Mouse (Mus musculus): Measurements from ENCODE around the gene Lck. TPM values are rescaled to one million over a fixed set of nuclear protein-coding genes. Genes with fewer than 3 reads are reported as not detected.

Gene Lck
- polyA plus RNA-seq, 2 experiments, result 6.3 to 9.9 TPM

- ATAC-seq (ENCODE audit: low FRiP score, low read depth) (no peak), DNase-seq (ENCODE audit: low spot score) (no peak)
- H3K9me3 ChIP-seq (ENCODE audit: control insufficient read depth, low read length), result no peaks in the 10 kb centered on the region
- 60% methylated on average over 9 of the region's 10 CpGs for WGBS
- H3K27me3 ChIP-seq (ENCODE audit: control insufficient read depth, insufficient read depth, low read length), result no peaks in the 10 kb centered on the region
- no peak for TF ChIP-seq POLR2A (IDR thresholded peaks at IDR 0.05; ENCODE audit: borderline replicate concordance, extremely low read depth, insufficient read depth, insufficient read length)
- no peak overlapping the region for H3K27ac ChIP-seq (replicated peaks; ENCODE audit: low read depth, low read length)
- H3K4me2 ChIP-seq (replicated peaks; ENCODE audit: low read depth, low read length, severe bottlenecking), result no peak overlapping the region
- H3K36me3 ChIP-seq (ENCODE audit: control insufficient read depth, insufficient read depth, low read length), result no peaks in the 10 kb centered on the region
- no peak overlapping the region for H3K4me3 ChIP-seq (replicated peaks; ENCODE audit: low read length)
- no peak overlapping the region for H3K9ac ChIP-seq (ENCODE audit: low read depth, low read length, severe bottlenecking)
- H3K4me1 ChIP-seq (ENCODE audit: control insufficient read depth, insufficient read depth, low read length), result peaks cover 4% of the 10 kb centered on the region; the same call in 1 of the 2 replicates
Measured at GRCm38 (mm10) chr4:129507434-129508236, 65.8 kb downstream of the Lck start.

- H3K9ac ChIP-seq (ENCODE audit: low read depth, low read length, severe bottlenecking), result no peak overlapping the region
- no peak overlapping the region for H3K27ac ChIP-seq (replicated peaks; ENCODE audit: low read depth, low read length)
- no peak overlapping the region for H3K4me2 ChIP-seq (replicated peaks; ENCODE audit: low read depth, low read length, severe bottlenecking)
- no peaks in the 10 kb centered on the region for H3K9me3 ChIP-seq (ENCODE audit: control insufficient read depth, low read length)
- H3K27me3 ChIP-seq (ENCODE audit: control insufficient read depth, insufficient read depth, low read length), result no peaks in the 10 kb centered on the region
- DNase-seq (ENCODE audit: low spot score) (no peak), ATAC-seq (ENCODE audit: low FRiP score, low read depth) (no peak)
- H3K4me1 ChIP-seq (ENCODE audit: control insufficient read depth, insufficient read depth, low read length), result no peaks in the 10 kb centered on the region; the same call in 1 of the 2 replicates
- no peak overlapping the region for H3K4me3 ChIP-seq (replicated peaks; ENCODE audit: low read length)
- H3K36me3 ChIP-seq (ENCODE audit: control insufficient read depth, insufficient read depth, low read length), result no peaks in the 10 kb centered on the region
- TF ChIP-seq POLR2A (IDR thresholded peaks at IDR 0.05; ENCODE audit: borderline replicate concordance, extremely low read depth, insufficient read depth, insufficient read length), result no peak
- 85% methylated on average over 3 of the region's 3 CpGs for WGBS
Measured at GRCm38 (mm10) chr4:129505511-129505910, 67.9 kb downstream of the Lck start.

- H3K36me3 ChIP-seq (ENCODE audit: control insufficient read depth, insufficient read depth, low read length), result no peaks in the 10 kb centered on the region
- H3K4me1 ChIP-seq (ENCODE audit: control insufficient read depth, insufficient read depth, low read length), result no peaks in the 10 kb centered on the region; the same call in 1 of the 2 replicates
- H3K27me3 ChIP-seq (ENCODE audit: control insufficient read depth, insufficient read depth, low read length), result no peaks in the 10 kb centered on the region
- WGBS, result 65% methylated on average over 11 of the region's 11 CpGs
- no peaks in the 10 kb centered on the region for H3K9me3 ChIP-seq (ENCODE audit: control insufficient read depth, low read length)
- no peak overlapping the region for H3K9ac ChIP-seq (ENCODE audit: low read depth, low read length, severe bottlenecking)
- no peak overlapping the region for H3K4me3 ChIP-seq (replicated peaks; ENCODE audit: low read length)
- no peak overlapping the region for H3K27ac ChIP-seq (replicated peaks; ENCODE audit: low read depth, low read length)
- no peak overlapping the region for H3K4me2 ChIP-seq (replicated peaks; ENCODE audit: low read depth, low read length, severe bottlenecking)
- ATAC-seq (ENCODE audit: low FRiP score, low read depth) (no peak), DNase-seq (ENCODE audit: low spot score) (no peak)
- TF ChIP-seq POLR2A (IDR thresholded peaks at IDR 0.05; ENCODE audit: borderline replicate concordance, extremely low read depth, insufficient read depth, insufficient read length), result no peak
Measured at GRCm38 (mm10) chr4:129502901-129503444, 70.5 kb downstream of the Lck start.

GRCm38 (mm10) chr4:129502327-129502888 lies 71.0 kb downstream of the Lck start:
- no peak for DNase-seq (ENCODE audit: low spot score)

More at GRCm38 (mm10) chr4:129502327-129502888, 71.0 kb downstream of the Lck start:
- Histone ChIP-seq H3K9me3 (ENCODE audit: control insufficient read depth, low read length) (no peaks in the 10 kb centered on the region), H3K36me3 (ENCODE audit: control insufficient read depth, insufficient read depth, low read length) (no peaks in the 10 kb centered on the region), H3K27ac (replicated peaks; ENCODE audit: low read depth, low read length) (no peak overlapping the region), H3K4me1 (ENCODE audit: control insufficient read depth, insufficient read depth, low read length) (no peaks in the 10 kb centered on the region; the same call in 1 of the 2 replicates), H3K27me3 (ENCODE audit: control insufficient read depth, insufficient read depth, low read length) (no peaks in the 10 kb centered on the region), H3K4me2 (replicated peaks; ENCODE audit: low read depth, low read length, severe bottlenecking) (no peak overlapping the region), H3K9ac (ENCODE audit: low read depth, low read length, severe bottlenecking) (no peak overlapping the region), H3K4me3 (replicated peaks; ENCODE audit: low read length) (no peak overlapping the region)
- no peak for ATAC-seq (ENCODE audit: low FRiP score, low read depth)
- 70% methylated on average over 9 of the region's 9 CpGs for WGBS
- TF ChIP-seq POLR2A (IDR thresholded peaks at IDR 0.05; ENCODE audit: borderline replicate concordance, extremely low read depth, insufficient read depth, insufficient read length), result no peak
